Mouse (Mus musculus): ENCODE data around the gene Ifne.

GRCm38 (mm10) chr4:88865011-88865569 lies 14.9 kb downstream of the Ifne start:
- TF ChIP-seq CTCF (IDR thresholded peaks at IDR 0.05; ENCODE audit: borderline replicate concordance, extremely low read depth, insufficient read depth, insufficient read length) (no peak), POLR2A (IDR thresholded peaks at IDR 0.05; ENCODE audit: borderline replicate concordance, extremely low read depth, insufficient read depth, insufficient read length, poor library complexity, severe bottlenecking) (no peak)

Measured in brain, embryonic 14.5 days (tissue).